Mouse (Mus musculus): ENCODE measurements around the gene Chrnd.
A peak's percentile ranks its signal among the peaks of the same experiment; 100 is the strongest.

The Chrnd gene

DNA sequence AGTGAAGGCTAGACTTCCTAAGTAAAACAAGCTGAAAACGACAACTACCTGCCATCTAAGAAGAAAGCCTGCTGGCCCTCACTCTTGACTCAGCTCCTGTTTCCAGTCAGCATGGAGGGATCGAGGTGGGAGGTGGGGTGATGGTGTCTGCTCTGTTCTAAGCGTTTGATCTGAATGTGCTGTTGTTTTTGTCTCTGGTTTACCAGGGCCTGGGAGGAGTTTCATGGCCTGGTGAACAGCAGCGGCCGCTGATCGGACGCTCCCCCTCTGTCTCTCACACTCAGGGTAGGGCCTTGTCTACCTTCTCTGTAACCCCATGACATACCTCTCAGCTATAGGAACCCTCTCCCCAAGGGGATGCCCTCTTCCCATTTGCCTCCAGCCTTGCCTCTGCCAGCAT, 41.8 kb downstream of the Chrnd start:
- DNase-seq (ENCODE audit: low spot score): no peak

- no peak for DNase-seq (ENCODE audit: low spot score)
Measured at GRCm38 (mm10) chr1:87239056-87239455, 48.6 kb downstream of the Chrnd start.

DNA sequence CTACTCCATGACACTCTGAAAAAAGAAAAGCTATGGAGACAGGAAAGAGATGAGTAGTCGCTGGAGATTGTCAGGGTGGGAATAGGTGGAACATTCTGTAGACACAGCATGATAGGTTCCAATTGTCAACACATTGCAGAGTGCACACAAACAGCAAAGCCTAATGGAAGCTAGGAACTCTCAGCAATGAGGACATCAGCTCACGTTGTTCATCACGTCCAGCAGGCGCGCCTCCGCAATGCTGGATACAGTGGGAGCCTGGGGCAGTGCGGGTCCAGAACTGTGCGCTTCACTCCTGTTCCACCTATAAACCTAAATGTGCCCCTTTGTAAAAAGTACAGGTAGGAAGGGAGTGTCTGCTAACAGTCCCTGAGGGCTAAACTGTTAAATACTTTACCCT, 52.6 kb downstream of the Chrnd start:
- no peak for DNase-seq (ENCODE audit: low spot score)

DNA sequence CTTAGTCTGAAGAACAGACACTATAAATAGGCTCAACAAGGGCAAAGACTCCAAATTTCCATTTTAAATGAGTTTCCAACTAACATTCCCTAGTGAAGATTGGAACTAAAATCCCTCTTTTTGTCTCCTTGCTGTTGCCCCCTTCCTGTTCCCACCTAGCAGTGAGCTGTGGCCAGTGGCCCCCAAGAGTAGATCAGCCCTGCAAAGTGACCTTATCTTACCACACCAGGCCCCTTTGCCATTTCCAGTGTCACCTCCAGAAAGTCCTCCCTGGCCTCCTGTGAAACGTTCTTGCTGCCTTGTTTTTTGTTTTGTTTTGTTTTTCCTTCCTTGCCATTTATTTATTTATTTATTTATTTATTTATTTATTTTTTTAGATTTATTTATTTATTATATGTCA, 55.0 kb downstream of the Chrnd start:
- no peak for DNase-seq (ENCODE audit: low spot score)

DNA sequence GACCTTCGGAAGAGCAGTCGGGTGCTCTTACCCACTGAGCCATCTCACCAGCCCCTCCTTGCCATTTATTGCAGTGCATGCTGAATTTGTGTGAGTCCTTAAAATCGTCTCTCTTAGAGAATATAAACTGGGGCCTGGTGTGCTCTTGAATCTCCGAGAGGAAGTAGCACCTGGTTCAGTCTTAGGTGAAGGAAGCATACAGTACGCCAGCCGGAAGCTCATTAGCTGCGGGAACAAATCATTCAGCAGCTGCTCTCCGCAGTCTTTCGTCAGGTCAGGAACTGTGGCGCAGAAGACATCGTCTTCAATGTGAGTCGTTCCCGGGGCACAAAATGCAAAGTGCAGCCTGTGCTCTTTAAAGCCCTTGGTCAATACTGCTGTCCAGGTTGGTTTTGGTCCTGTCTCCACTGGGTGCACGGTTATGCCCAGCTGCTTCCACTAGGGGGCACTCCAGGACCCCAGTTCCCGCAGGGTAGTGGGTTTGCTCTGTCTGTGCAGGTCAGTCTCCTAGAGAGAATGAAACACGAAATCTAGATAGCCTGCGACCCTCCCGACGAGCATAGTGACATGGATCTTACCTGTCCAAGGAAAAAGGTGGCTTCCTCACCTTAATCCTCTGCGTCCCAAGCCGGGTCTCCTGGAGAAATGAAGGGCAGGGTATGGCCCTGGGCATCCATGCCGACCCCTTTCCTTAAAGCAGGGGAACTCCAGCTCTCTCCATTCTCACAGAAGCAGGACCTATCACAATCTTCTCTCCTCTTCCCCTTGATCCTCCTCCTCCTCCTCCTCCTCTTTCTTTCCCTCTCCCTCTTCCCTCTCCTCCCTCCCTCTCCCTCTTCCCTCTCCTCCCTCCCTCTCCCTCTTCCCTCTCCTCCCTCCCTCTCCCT, 55.8 kb downstream of the Chrnd start:
- DNase-seq (ENCODE audit: low spot score): peak; percentile 68
